Mouse (Mus musculus) embryonic fibroblast, embryonic 13.5 days (primary cell): ENCODE data around the gene Ide. TPM values are rescaled to one million over a fixed set of nuclear protein-coding genes. Genes with fewer than 3 reads are reported as not detected.
"Not testable (repeated sequence)": the region's sequence is repeated elsewhere in the genome, so short reads cannot be mapped to it uniquely, and the experiment has no call there.

Experiments used
- H3K27ac ChIP-seq: 2 replicates; pipeline ENCODE4 v1.5.1; 2012; ENCODE audit warnings: low read length, control low read depth, inconsistent platforms; ENCODE audit not compliant: insufficient read depth
- H3K4me1 ChIP-seq: 2 replicates; pipeline ENCODE4 v1.6.1; 2011; ENCODE audit warnings: low read length; ENCODE audit not compliant: control insufficient read depth, insufficient read depth
- H3K4me3 ChIP-seq: 2 replicates; pipeline ENCODE4 v1.5.1; 2011; ENCODE audit warnings: mild to moderate bottlenecking, control low read depth, low read length; ENCODE audit not compliant: insufficient read depth
- CTCF ChIP-seq: IDR thresholded peaks from 2 replicates; pipeline ENCODE4 v1.5.1; 2011; ENCODE audit warnings: mild to moderate bottlenecking, control low read depth, low read length, moderate library complexity, borderline replicate concordance; ENCODE audit not compliant: insufficient read depth
- POLR2A ChIP-seq: IDR thresholded peaks from 2 replicates; pipeline ENCODE4 v1.6.1; 2011; ENCODE audit warnings: low read depth, mild to moderate bottlenecking, control low read depth, low read length, moderate library complexity
- polyA plus RNA-seq: library from polyadenylated mRNA; stranded (reverse); fragments of >200 nt; gene quantifications from 2 replicates; pipeline ENCODE4 v1.2.4, GENCODE M21; 2011; ENCODE audit warnings: low read depth; ENCODE audit not compliant: missing spikeins, insufficient read length

Gene Ide
- polyA plus RNA-seq, 1 experiment = 59.2 TPM

DNA sequence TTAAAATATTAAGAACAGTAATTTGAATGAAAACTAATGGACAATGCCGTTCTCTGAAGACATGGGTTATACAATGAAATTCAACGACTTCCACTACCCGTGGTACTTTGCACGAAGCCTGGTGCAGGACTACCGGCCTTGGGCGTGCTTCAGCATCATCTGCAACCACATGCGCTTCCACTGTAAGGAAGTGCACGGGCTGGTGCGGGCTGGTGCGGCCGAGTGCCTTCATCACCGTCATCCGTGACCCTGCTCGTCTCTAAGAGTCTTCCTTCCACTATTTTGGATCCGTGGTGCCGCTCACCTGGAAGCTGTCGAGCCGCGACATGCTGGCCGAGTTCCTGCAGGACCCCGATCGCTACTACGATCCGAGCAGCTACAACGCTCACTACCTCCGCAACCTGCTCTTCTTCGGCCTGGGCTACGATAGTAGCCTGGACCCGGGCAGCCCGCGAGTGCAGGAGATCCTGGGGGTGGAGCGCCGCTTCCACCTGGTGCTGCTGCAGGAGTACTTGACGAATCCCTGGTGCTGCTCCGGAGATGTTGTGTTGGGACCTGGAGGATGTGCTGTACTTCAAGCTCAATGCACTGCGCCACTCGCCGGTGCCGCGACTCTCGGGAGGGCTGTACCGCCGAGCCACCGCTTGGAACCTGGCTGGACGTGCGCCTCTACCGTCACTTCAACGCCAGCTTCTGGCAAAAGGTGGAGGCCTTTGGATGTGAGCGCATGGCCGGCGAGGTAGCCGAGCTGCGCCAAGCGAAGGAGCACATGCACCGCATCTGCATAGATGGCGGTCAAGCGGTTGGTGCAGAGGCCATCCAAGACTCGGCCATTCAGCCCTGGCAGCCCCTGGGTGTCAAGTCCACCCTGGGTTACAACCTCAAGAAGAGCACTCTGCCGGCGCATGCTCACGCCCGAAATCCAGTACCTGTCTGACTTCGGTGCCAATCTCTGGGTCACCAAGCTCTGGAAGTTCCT is 103.8 kb downstream of the Ide start:
- H3K4me3 ChIP-seq = peak overlapping the region; percentile 21; the same call in 1 of the 2 replicates

GRCm38 (mm10) chr19:37232598-37232997 is 105.1 kb downstream of the Ide start:
- H3K4me1 ChIP-seq, H3K27ac ChIP-seq, H3K4me3 ChIP-seq: not testable (repeated sequence)

More for the DNA sequence above, 103.8 kb downstream of the Ide start:
- no peak for TF ChIP-seq POLR2A
- no peak for TF ChIP-seq CTCF
- H3K27ac ChIP-seq = no peak overlapping the region
- H3K4me1 ChIP-seq = no peaks in the 10 kb centered on the region

GRCm38 (mm10) chr19:37225197-37225862 is 112.3 kb downstream of the Ide start:
- TF ChIP-seq POLR2A = no peak
- no peak for TF ChIP-seq CTCF
- H3K4me3 ChIP-seq = no peak overlapping the region
- no peak overlapping the region for H3K27ac ChIP-seq
- H3K4me1 ChIP-seq = no peaks in the 10 kb centered on the region

Other genes starting within 250 kb of the Ide start
- 165 and 189 TPM in 2 replicates for gene March5, start 130.3 kb downstream of the Ide start, polyA plus RNA-seq
- 2.2 and 2.3 TPM in 2 replicates for gene Cpeb3, start 129.3 kb downstream of the Ide start, polyA plus RNA-seq
- 31.8 and 48.6 TPM in 2 replicates for gene Kif11, start 38.6 kb upstream of the Ide start, polyA plus RNA-seq
- gene Hhex, start 97.0 kb upstream of the Ide start, polyA plus RNA-seq = 0.84 TPM in 1 of 2 replicates, not detected in the other
- gene Exoc6, start 212.6 kb upstream of the Ide start, polyA plus RNA-seq = 2.5 and 3.2 TPM in 2 replicates